Mouse (Mus musculus): Measurements from ENCODE around the gene Pwp1. TPM values are rescaled to one million over a fixed set of nuclear protein-coding genes. Genes with fewer than 3 reads are reported as not detected.

Gene Pwp1
- polyA plus RNA-seq, 1 experiment from 2014 or later, result 106 TPM

- Histone ChIP-seq H3K36me3 (ENCODE audit: control insufficient read depth, insufficient read depth, low read length) (peaks cover 17% of the 10 kb centered on the region; the same call in 1 of the 2 replicates), H3K4me3 (ENCODE audit: low read depth, low read length) (no peak overlapping the region), H3K4me2 (ENCODE audit: low read depth, low read length, severe bottlenecking) (no peak overlapping the region), H3K27me3 (ENCODE audit: control insufficient read depth, insufficient read depth, low read length) (no peaks in the 10 kb centered on the region), H3K9me3 (ENCODE audit: control insufficient read depth, low read length) (no peaks in the 10 kb centered on the region), H3K4me1 (replicated peaks; ENCODE audit: control insufficient read depth, insufficient read depth, low read length) (no peaks in the 10 kb centered on the region), H3K9ac (ENCODE audit: low read length) (no peak overlapping the region), H3K27ac (ENCODE audit: low read depth, low read length) (no peak overlapping the region)
- no peak for DNase-seq (ENCODE audit: low spot score)
- no peak for ATAC-seq (replicated peaks; ENCODE audit: low FRiP score)
- 92% methylated on average over 6 of the region's 6 CpGs for WGBS
These were observed 107.1 kb downstream of the Pwp1 start for GRCm38 (mm10) chr10:85936280-85936965.

Other genes starting within 250 kb of the Pwp1 start
- 35.4 and 42.7 TPM in 2 replicates for gene Prdm4, start 87.6 kb downstream of the Pwp1 start, polyA plus RNA-seq (2014; fragmentation: Nextera tagmentation; extraction: Ambion mirVana)
- 0.53 and 0.56 TPM in 2 replicates for gene Ascl4, start 98.2 kb downstream of the Pwp1 start, polyA plus RNA-seq (2014; fragmentation: Nextera tagmentation; extraction: Ambion mirVana)
- 190 and 196 TPM in 2 replicates for gene Rtcb, start 128.3 kb downstream of the Pwp1 start, polyA plus RNA-seq (2014; fragmentation: Nextera tagmentation; extraction: Ambion mirVana)
- gene Bpifc, start 182.4 kb downstream of the Pwp1 start, polyA plus RNA-seq (2014; fragmentation: Nextera tagmentation; extraction: Ambion mirVana), result not detected in 2 replicates
- gene Fbxo7, start 192.5 kb downstream of the Pwp1 start, polyA plus RNA-seq (2014; fragmentation: Nextera tagmentation; extraction: Ambion mirVana), result 20.0 and 20.3 TPM in 2 replicates